Mouse (Mus musculus) embryonic fibroblast, embryonic 13.5 days (primary cell): ENCODE data around the gene Dennd1b.

ENCODE experiments used
- CTCF ChIP-seq: IDR thresholded peaks from 2 replicates; pipeline ENCODE4 v1.5.1; 2011; ENCODE audit warnings: mild to moderate bottlenecking, control low read depth, low read length, moderate library complexity, borderline replicate concordance; ENCODE audit not compliant: insufficient read depth
- POLR2A ChIP-seq: IDR thresholded peaks from 2 replicates; pipeline ENCODE4 v1.6.1; 2011; ENCODE audit warnings: low read depth, mild to moderate bottlenecking, control low read depth, low read length, moderate library complexity

DNA sequence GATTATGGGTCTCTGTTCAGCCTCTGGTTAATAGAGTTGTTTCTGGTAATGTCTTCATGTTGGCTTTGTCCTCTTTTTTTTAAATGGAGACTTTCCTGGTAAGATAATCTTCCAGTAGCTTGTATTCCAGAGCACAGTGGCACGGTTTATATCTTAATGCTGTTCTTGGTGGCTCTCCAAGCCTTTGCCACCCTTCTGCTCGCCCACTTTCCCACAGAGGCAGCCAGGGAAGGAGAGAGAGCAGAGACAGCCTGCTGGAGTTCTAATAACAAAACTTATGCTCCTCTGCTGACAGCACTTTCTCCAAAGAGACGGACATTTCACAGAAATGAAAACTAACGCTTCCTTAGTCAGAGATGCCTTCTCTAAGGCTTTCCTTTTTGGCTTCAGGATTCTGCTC, 6.8 kb downstream of the Dennd1b start:
- TF ChIP-seq POLR2A (no peak), CTCF (no peak)
